Mouse (Mus musculus) CD4-positive, CD25-positive, alpha-beta regulatory T cell, adult 4 months (primary cell): ENCODE data around the gene Sars2. TPM values are rescaled to one million over a fixed set of nuclear protein-coding genes. Genes with fewer than 3 reads are reported as not detected.

ENCODE experiments used
- polyA plus RNA-seq, 2 experiments: library from polyadenylated mRNA; unstranded; fragments of 100-300 nt; shearing (Covaris generic); gene quantifications; one replicate each; pipeline ENCODE4 v1.2.1; 2017

The Sars2 gene
- polyA plus RNA-seq, 2 experiments from 2014 or later, result 8.5 to 11.7 TPM

Other genes starting within 250 kb of the Sars2 start
- not detected for gene Ifnl2, start 231.5 kb upstream of the Sars2 start, polyA plus RNA-seq
- gene Ifnl3, start 219.2 kb upstream of the Sars2 start, polyA plus RNA-seq, result not detected
- gene Sycn, start 201.1 kb upstream of the Sars2 start, polyA plus RNA-seq, result not detected
- gene Nccrp1, start 194.7 kb upstream of the Sars2 start, polyA plus RNA-seq, result not detected
- 1 to 10 TPM; 7.4 to 7.5 TPM for gene Samd4b, start 143.8 kb upstream of the Sars2 start, polyA plus RNA-seq
- 1 to 10 TPM; 1.9 to 2.1 TPM for gene Pak4, start 143.8 kb upstream of the Sars2 start, polyA plus RNA-seq
- gene Acp7, start 110.7 kb upstream of the Sars2 start, polyA plus RNA-seq, result not detected
- 1 to 10 TPM; 1.6 to 2.2 TPM for gene Fbxo27, start 49.1 kb upstream of the Sars2 start, polyA plus RNA-seq
- 10 to 100 TPM in 1 of 2 experiments, 1 to 10 TPM in 1; 9.8 to 15.6 TPM for gene Fbxo17, start 25.2 kb upstream of the Sars2 start, polyA plus RNA-seq
- gene Mrps12, start 172 bp upstream of the Sars2 start, polyA plus RNA-seq, result 10 to 100 TPM; 66.3 to 68.5 TPM
- not detected for gene Ccer2, start 14.2 kb downstream of the Sars2 start, polyA plus RNA-seq
- 100 to 1,000 TPM in 1 of 2 experiments, 10 to 100 TPM in 1; 96.8 to 128 TPM for gene Sirt2, start 24.7 kb downstream of the Sars2 start, polyA plus RNA-seq
- 10 to 100 TPM; 54.3 to 56.8 TPM for gene Nfkbib, start 25.5 kb downstream of the Sars2 start, polyA plus RNA-seq
- 100 to 1,000 TPM; 197 to 273 TPM for gene Rinl, start 47.0 kb downstream of the Sars2 start, polyA plus RNA-seq
- gene Hnrnpl, start 66.5 kb downstream of the Sars2 start, polyA plus RNA-seq, result 100 to 1,000 TPM; 181 to 326 TPM
- gene Ech1, start 83.2 kb downstream of the Sars2 start, polyA plus RNA-seq, result 100 to 1,000 TPM; 198 to 237 TPM
- gene Lgals4, start 91.9 kb downstream of the Sars2 start, polyA plus RNA-seq, result 10 to 100 TPM; 28.0 to 57.1 TPM
- 1 to 10 TPM; 1.1 to 1.6 TPM for gene Lgals7, start 121.9 kb downstream of the Sars2 start, polyA plus RNA-seq
- gene Capn12, start 139.4 kb downstream of the Sars2 start, polyA plus RNA-seq, result not detected
- gene Actn4, start 220.3 kb downstream of the Sars2 start, polyA plus RNA-seq, result 100 to 1,000 TPM in 1 of 2 experiments, 10 to 100 TPM in 1; 82.6 to 106 TPM
- 100 to 1,000 TPM; 656 to 763 TPM for gene Eif3k, start 239.9 kb downstream of the Sars2 start, polyA plus RNA-seq
- gene Map4k1, start 240.1 kb downstream of the Sars2 start, polyA plus RNA-seq, result 100 to 1,000 TPM in 1 of 2 experiments, 10 to 100 TPM in 1; 93.7 to 171 TPM